In the genomic region with DNA sequence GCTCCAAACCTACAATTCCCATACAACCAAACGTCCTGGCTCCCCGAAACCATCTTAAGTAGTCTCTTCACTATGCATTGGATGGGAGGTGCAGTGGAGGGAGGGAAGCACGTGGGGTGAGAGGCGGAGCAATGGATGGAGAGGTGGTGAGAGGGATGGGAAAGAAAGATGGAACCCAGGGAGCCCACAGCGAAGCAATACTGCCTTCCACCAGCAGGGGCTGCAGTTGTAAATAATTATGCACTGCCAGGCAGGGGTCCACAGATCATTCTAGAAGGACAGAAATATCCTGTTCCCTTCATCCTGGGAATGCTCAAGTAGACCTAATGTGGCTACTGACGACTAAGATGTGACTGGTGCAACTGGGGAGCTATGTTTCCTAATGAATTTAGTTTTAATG, we compare ENCODE assay signal across 14 mouse cellular contexts. TPM values are rescaled to one million over a fixed set of nuclear protein-coding genes. Genes with fewer than 3 reads are reported as not detected.
DNase-seq lines count a peak whose midpoint lies in the region; ATAC-seq and TF ChIP-seq lines count a peak whose summit lies in the region.
"Had no signal": no experiment of that assay in that cellular context is flagged by ENCODE, and none has a peak within 500 bp of the region (broad histone marks: within the 10 kb centered on the region; RNA-seq: fewer than 3 reads in every experiment).

No protein-coding gene starts in this region.

- H3K36me3 ChIP-seq in ES-E14 (ENCODE audit: control insufficient read depth, insufficient read depth, low read length, poor library complexity, severe bottlenecking) = peaks cover 21% of the 10 kb centered on the region; the same call in 1 of the 2 replicates
- H3K36me3 ChIP-seq in forebrain, embryonic 10.5 days (replicated peaks) = peaks cover 51% of the 10 kb centered on the region

- intact Hi-C loops in heart, postnatal 25 days (cut with DNase I) = no loop called here

- in situ Hi-C loops in ES-E14 (cut with MboI; ENCODE audit: low sequenced_read_pairs in 2 of 2, unreplicated experiment in 2 of 2) = loop anchor here in 1 of 2 experiments (25.0 kb wide), 1 partner anchor 287 kb away; no protein-coding TSS in a partner anchor

- 0 out of 2 replicates have a peak, but pooled peaks have one; percentile 19 for ATAC-seq in megakaryocyte progenitor cell, adult 5-6 weeks (replicated peaks; ENCODE audit: poor library complexity)

- WGBS in forebrain, embryonic 10.5 days = 79% methylated on average over 6 of the region's 6 CpGs

- H3K4me1 ChIP-seq in ES-E14 (ENCODE audit: control insufficient read depth in 2 of 2, insufficient read depth in 2 of 2, low read length in 2 of 2, poor library complexity in 1 of 2) = peaks cover 5 to 13% of the 10 kb centered on the region in 2 experiments; a peak in 3 of 4 replicates
- peaks cover 15% of the 10 kb centered on the region for H3K4me1 ChIP-seq in forebrain, embryonic 10.5 days

- H3K9me3 ChIP-seq in ES-E14 (ENCODE audit: control insufficient read depth, insufficient read depth, low read depth, low read length) = no peaks in the 10 kb centered on the region
- no peaks in the 10 kb centered on the region for H3K9me3 ChIP-seq in forebrain, embryonic 10.5 days
- H3K9me3 ChIP-seq: embryonic facial prominence, embryonic 15.5 days had no signal

- peak; percentile 43 for DNase-seq in heart, postnatal 4 days
- DNase-seq in heart, postnatal 25 days (ENCODE audit: low spot score) = no peak
- peak; percentile 33 for DNase-seq in lung, postnatal 10 days
- no peak for DNase-seq in lung, postnatal 14 days
- peak; percentile 71 for DNase-seq in ES-E14 (ENCODE audit: low read depth, low spot score)
- DNase-seq in forebrain, embryonic 10.5 days (ENCODE audit: extremely low spot score, low spot score) = no peak
- no peak for DNase-seq in layer of hippocampus, adult 11-12 months (ENCODE audit: low spot score)
- DNase-seq: layer of hippocampus, adult 9-11 months; right cerebral cortex, postnatal 25 days; thymus, postnatal 25 days had no signal

- H3K27ac ChIP-seq in ES-E14 (ENCODE audit: insufficient read depth, low read depth, low read length, poor library complexity, severe bottlenecking) = no peak overlapping the region
- H3K27ac ChIP-seq in forebrain, embryonic 10.5 days = no peak overlapping the region
- H3K27ac ChIP-seq: embryonic facial prominence, embryonic 15.5 days; hindbrain, embryonic 14.5 days had no signal

- no peak overlapping the region for H3K9ac ChIP-seq in ES-E14 (ENCODE audit: insufficient read depth, low read depth, low read length, poor library complexity, severe bottlenecking)
- H3K9ac ChIP-seq: embryonic facial prominence, embryonic 15.5 days; hindbrain, embryonic 14.5 days had no signal

- H3K27me3 ChIP-seq in forebrain, embryonic 10.5 days (ENCODE audit: poor library complexity, severe bottlenecking) = peaks cover 4% of the 10 kb centered on the region; the same call in 1 of the 2 replicates
- H3K27me3 ChIP-seq: embryonic facial prominence, embryonic 15.5 days had no signal

- 0 out of 4 replicates have a peak overlapping the region, but pooled peaks of 1 of the 2 experiments have one; percentile 23 for H3K4me3 ChIP-seq in ES-E14 (ENCODE audit: insufficient read depth in 1 of 2, low read depth in 1 of 2, low read length in 2 of 2, poor library complexity in 1 of 2, severe bottlenecking in 1 of 2)
- no peak overlapping the region for H3K4me3 ChIP-seq in forebrain, embryonic 10.5 days
- H3K4me3 ChIP-seq: embryonic facial prominence, embryonic 15.5 days had no signal

TF ChIP-seq in ES-E14, 5 proteins besides CTCF, POLR2A, EP300 and RAD21:
- TF ChIP-seq ZNF384 (IDR thresholded peaks at IDR 0.05; ENCODE audit: low read depth, low read length) (no peak), MAFK (IDR thresholded peaks at IDR 0.05; ENCODE audit: insufficient read depth, low read depth, low read length) (no peak), HCFC1 (IDR thresholded peaks at IDR 0.05; ENCODE audit: borderline replicate concordance, insufficient read depth, low read length) (no peak), CHD2 (IDR thresholded peaks at IDR 0.05; ENCODE audit: low read depth, low read length) (no peak), ZC3H11A (IDR thresholded peaks at IDR 0.05; ENCODE audit: borderline replicate concordance, low read depth, low read length) (peak; percentile 15; the same call in 1 of the 2 replicates)

RNA-seq across cellular contexts. Expression of gene Slc29a3, which starts 22.9 kb away (rescaled TPM):
- total RNA-seq in heart, postnatal 4 days (2021) = 1 to 10 TPM; 6.9 to 8.2 TPM
- 1 to 10 TPM; 4.8 to 6.3 TPM for total RNA-seq in heart, postnatal 25 days (2021)
- 11.9 and 21.4 TPM in 2 replicates for total RNA-seq in ES-E14 (2012; rRNA removed)
- total RNA-seq in megakaryocyte progenitor cell, adult 5-6 weeks (2015) = 34.4 and 42.0 TPM in 2 replicates
- 12.2 and 12.5 TPM in 2 replicates for total RNA-seq in megakaryocyte progenitor cell, adult 5-6 weeks (2017)
- polyA plus RNA-seq in forebrain, embryonic 10.5 days (2016; fragmentation: Nextera tagmentation; extraction: Ambion mirVana) = 6.3 and 7.1 TPM in 2 replicates

RNA-seq across cellular contexts. Expression of gene Unc5b, which starts 55.9 kb away (rescaled TPM):
- total RNA-seq in heart, postnatal 4 days (2021) = 10 to 100 TPM; 42.1 to 43.3 TPM
- 10 to 100 TPM; 15.2 to 18.4 TPM for total RNA-seq in heart, postnatal 25 days (2021)
- total RNA-seq in ES-E14 (2012; rRNA removed) = 75.5 and 82.0 TPM in 2 replicates
- total RNA-seq in megakaryocyte progenitor cell, adult 5-6 weeks (2015) = not detected in 2 replicates
- total RNA-seq in megakaryocyte progenitor cell, adult 5-6 weeks (2017) = not detected in 2 replicates
- 3.2 and 3.4 TPM in 2 replicates for polyA plus RNA-seq in forebrain, embryonic 10.5 days (2016; fragmentation: Nextera tagmentation; extraction: Ambion mirVana)
- total RNA-seq: granulocyte monocyte progenitor cell, adult 5-6 weeks had no signal

Comparison
In these comparisons a context has a peak if more than half of its experiments do, and no peak if none do; other contexts are left out.
1. DNase-seq: peak in heart, postnatal 4 days (single experiment), lung, postnatal 10 days (single experiment) and ES-E14 (single experiment); none in heart, postnatal 25 days (single experiment), lung, postnatal 14 days (single experiment), forebrain, embryonic 10.5 days (single experiment) and layer of hippocampus, adult 11-12 months (single experiment).
2. RNA of gene Unc5b, which starts 55.9 kb away (total RNA-seq): 75.5 to 82.0 TPM in ES-E14, 42.1 to 43.3 TPM in heart, postnatal 4 days and 15.2 to 18.4 TPM in heart, postnatal 25 days; not detected in megakaryocyte progenitor cell, adult 5-6 weeks; every median in the first group is over 10 times any median in the second.